Mouse (Mus musculus): ENCODE results near the gene Utp15. TPM values are rescaled to one million over a fixed set of nuclear protein-coding genes. Genes with fewer than 3 reads are reported as not detected.
A peak's percentile ranks its signal among the peaks of the same experiment; 100 is the strongest.

Gene Utp15
- polyA plus RNA-seq, 1 experiment from 2014 or later = 34.7 TPM

- WGBS = 19% methylated on average over 12 of the region's 12 CpGs
- Histone ChIP-seq H3K9me3 (replicated peaks; ENCODE audit: control insufficient read depth, low read length, poor library complexity, severe bottlenecking) (no peaks in the 10 kb centered on the region), H3K9ac (ENCODE audit: low read depth, low read length) (no peak overlapping the region), H3K27ac (ENCODE audit: low read length) (no peak overlapping the region), H3K27me3 (ENCODE audit: control insufficient read depth, insufficient read depth, low read depth, low read length) (no peaks in the 10 kb centered on the region), H3K36me3 (ENCODE audit: control insufficient read depth, insufficient read depth, low read length) (no peaks in the 10 kb centered on the region), H3K4me3 (ENCODE audit: low read depth, low read length) (no peak overlapping the region), H3K4me2 (ENCODE audit: low read length) (no peak overlapping the region), H3K4me1 (ENCODE audit: control insufficient read depth, insufficient read depth, low read length) (no peaks in the 10 kb centered on the region)
- ATAC-seq = no peak
These were observed 22.7 kb downstream of the Utp15 start for GRCm38 (mm10) chr13:98239978-98240641.

DNA sequence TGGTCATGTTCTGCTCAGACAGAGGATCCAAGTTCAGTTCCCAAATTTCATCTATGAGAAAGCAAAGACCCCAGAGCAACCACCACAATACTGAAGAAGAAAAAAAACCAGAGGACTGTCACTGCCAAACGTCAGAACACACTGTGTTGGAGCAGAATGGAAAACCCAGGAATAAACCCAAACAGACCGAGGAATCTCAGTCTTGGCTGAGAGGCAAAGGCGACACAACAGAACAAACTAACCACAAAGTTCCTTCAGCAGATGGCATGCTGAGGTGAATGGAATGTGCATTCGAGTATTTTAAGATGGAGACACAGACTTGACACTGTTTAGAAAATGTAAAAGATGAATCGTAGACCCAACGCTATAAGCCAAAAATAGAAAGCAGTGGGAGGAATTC, 27.4 kb downstream of the Utp15 start:
- H3K9me3 ChIP-seq (replicated peaks; ENCODE audit: control insufficient read depth, low read length, poor library complexity, severe bottlenecking) = no peaks in the 10 kb centered on the region
- ATAC-seq = no peak
- no peaks in the 10 kb centered on the region for H3K36me3 ChIP-seq (ENCODE audit: control insufficient read depth, insufficient read depth, low read length)
- no peak overlapping the region for H3K4me3 ChIP-seq (ENCODE audit: low read depth, low read length)
- H3K4me2 ChIP-seq (ENCODE audit: low read length) = no peak overlapping the region
- H3K4me1 ChIP-seq (ENCODE audit: control insufficient read depth, insufficient read depth, low read length) = no peaks in the 10 kb centered on the region
- H3K9ac ChIP-seq (ENCODE audit: low read depth, low read length) = no peak overlapping the region
- H3K27me3 ChIP-seq (ENCODE audit: control insufficient read depth, insufficient read depth, low read depth, low read length) = no peaks in the 10 kb centered on the region
- H3K27ac ChIP-seq (ENCODE audit: low read length) = no peak overlapping the region
- 79% methylated on average over 6 of the region's 6 CpGs for WGBS

- no peaks in the 10 kb centered on the region for H3K4me1 ChIP-seq (ENCODE audit: control insufficient read depth, insufficient read depth, low read length)
- H3K36me3 ChIP-seq (ENCODE audit: control insufficient read depth, insufficient read depth, low read length) = no peaks in the 10 kb centered on the region
- no peak overlapping the region for H3K27ac ChIP-seq (ENCODE audit: low read length)
- no peaks in the 10 kb centered on the region for H3K9me3 ChIP-seq (replicated peaks; ENCODE audit: control insufficient read depth, low read length, poor library complexity, severe bottlenecking)
- no peak overlapping the region for H3K4me3 ChIP-seq (ENCODE audit: low read depth, low read length)
- WGBS = 84% methylated on average over 1 of the region's 1 CpGs
- H3K9ac ChIP-seq (ENCODE audit: low read depth, low read length) = no peak overlapping the region
- no peak overlapping the region for H3K4me2 ChIP-seq (ENCODE audit: low read length)
- no peaks in the 10 kb centered on the region for H3K27me3 ChIP-seq (ENCODE audit: control insufficient read depth, insufficient read depth, low read depth, low read length)
- ATAC-seq = no peak
These were observed 32.3 kb downstream of the Utp15 start for GRCm38 (mm10) chr13:98230511-98230910.

GRCm38 (mm10) chr13:98226225-98226624, 36.6 kb downstream of the Utp15 start:
- no peaks in the 10 kb centered on the region for H3K27me3 ChIP-seq (ENCODE audit: control insufficient read depth, insufficient read depth, low read depth, low read length)

GRCm38 (mm10) chr13:98222848-98223247, 40.0 kb downstream of the Utp15 start:
- peak overlapping the region; percentile 30; the same call in 1 of the 2 replicates for H3K9ac ChIP-seq (ENCODE audit: low read depth, low read length)
- H3K4me3 ChIP-seq (ENCODE audit: low read depth, low read length) = no peak overlapping the region
- no peaks in the 10 kb centered on the region for H3K4me1 ChIP-seq (ENCODE audit: control insufficient read depth, insufficient read depth, low read length)
- 30% methylated on average over 12 of the region's 12 CpGs for WGBS
- no peaks in the 10 kb centered on the region for H3K9me3 ChIP-seq (replicated peaks; ENCODE audit: control insufficient read depth, low read length, poor library complexity, severe bottlenecking)
- H3K4me2 ChIP-seq (ENCODE audit: low read length) = peak overlapping the region; percentile 31; the same call in 1 of the 2 replicates
- no peaks in the 10 kb centered on the region for H3K27me3 ChIP-seq (ENCODE audit: control insufficient read depth, insufficient read depth, low read depth, low read length)
- 0 out of 2 replicates have a peak, but pooled peaks have one; percentile 62 for ATAC-seq
- no peaks in the 10 kb centered on the region for H3K36me3 ChIP-seq (ENCODE audit: control insufficient read depth, insufficient read depth, low read length)
- H3K27ac ChIP-seq (ENCODE audit: low read length) = no peak overlapping the region

More at GRCm38 (mm10) chr13:98226225-98226624, 36.6 kb downstream of the Utp15 start:
- H3K4me2 ChIP-seq (ENCODE audit: low read length) = no peak overlapping the region
- no peak for ATAC-seq
- no peak overlapping the region for H3K4me3 ChIP-seq (ENCODE audit: low read depth, low read length)
- H3K9me3 ChIP-seq (replicated peaks; ENCODE audit: control insufficient read depth, low read length, poor library complexity, severe bottlenecking) = no peaks in the 10 kb centered on the region
- H3K9ac ChIP-seq (ENCODE audit: low read depth, low read length) = no peak overlapping the region
- 73% methylated on average over 2 of the region's 2 CpGs for WGBS
- H3K27ac ChIP-seq (ENCODE audit: low read length) = no peak overlapping the region
- H3K36me3 ChIP-seq (ENCODE audit: control insufficient read depth, insufficient read depth, low read length) = no peaks in the 10 kb centered on the region
- H3K4me1 ChIP-seq (ENCODE audit: control insufficient read depth, insufficient read depth, low read length) = no peaks in the 10 kb centered on the region

- H3K4me2 ChIP-seq (ENCODE audit: low read length) = no peak overlapping the region
- no peak overlapping the region for H3K4me3 ChIP-seq (ENCODE audit: low read depth, low read length)
- ATAC-seq = no peak
- H3K4me1 ChIP-seq (ENCODE audit: control insufficient read depth, insufficient read depth, low read length) = no peaks in the 10 kb centered on the region; the same call in 1 of the 2 replicates
- no peak overlapping the region for H3K27ac ChIP-seq (ENCODE audit: low read length)
- no peaks in the 10 kb centered on the region for H3K27me3 ChIP-seq (ENCODE audit: control insufficient read depth, insufficient read depth, low read depth, low read length)
- no peaks in the 10 kb centered on the region for H3K36me3 ChIP-seq (ENCODE audit: control insufficient read depth, insufficient read depth, low read length)
- no peaks in the 10 kb centered on the region for H3K9me3 ChIP-seq (replicated peaks; ENCODE audit: control insufficient read depth, low read length, poor library complexity, severe bottlenecking)
- WGBS = 83% methylated on average over 7 of the region's 7 CpGs
- H3K9ac ChIP-seq (ENCODE audit: low read depth, low read length) = no peak overlapping the region
These were observed 52.7 kb downstream of the Utp15 start for GRCm38 (mm10) chr13:98210137-98210536.

DNA sequence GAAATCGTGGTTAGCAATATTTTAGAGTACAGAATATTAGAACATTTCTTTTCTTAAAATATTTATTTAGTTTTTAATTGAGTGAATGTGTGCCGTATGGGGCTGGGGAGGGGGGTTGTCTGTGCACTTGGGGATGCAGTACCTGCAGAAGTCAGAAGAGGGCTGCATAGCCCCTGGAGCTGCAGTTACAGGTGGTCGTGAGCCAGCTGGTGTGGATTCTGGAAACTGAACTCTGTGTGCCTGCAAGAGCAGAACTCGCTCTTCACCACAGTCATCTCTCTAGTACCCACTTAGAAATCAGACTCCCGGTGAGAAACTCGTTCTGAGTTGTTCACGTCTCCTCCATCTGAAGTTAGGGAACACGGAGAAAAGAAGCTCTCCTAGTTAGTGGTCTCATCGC, 54.0 kb downstream of the Utp15 start:
- H3K9me3 ChIP-seq (replicated peaks; ENCODE audit: control insufficient read depth, low read length, poor library complexity, severe bottlenecking) = no peaks in the 10 kb centered on the region
- no peak overlapping the region for H3K4me2 ChIP-seq (ENCODE audit: low read length)
- no peaks in the 10 kb centered on the region for H3K27me3 ChIP-seq (ENCODE audit: control insufficient read depth, insufficient read depth, low read depth, low read length)
- no peak overlapping the region for H3K9ac ChIP-seq (ENCODE audit: low read depth, low read length)
- no peak for ATAC-seq
- WGBS = 41% methylated on average over 9 of the region's 9 CpGs
- no peak overlapping the region for H3K4me3 ChIP-seq (ENCODE audit: low read depth, low read length)
- no peaks in the 10 kb centered on the region; the same call in 1 of the 2 replicates for H3K4me1 ChIP-seq (ENCODE audit: control insufficient read depth, insufficient read depth, low read length)
- H3K27ac ChIP-seq (ENCODE audit: low read length) = no peak overlapping the region
- no peaks in the 10 kb centered on the region for H3K36me3 ChIP-seq (ENCODE audit: control insufficient read depth, insufficient read depth, low read length)

DNA sequence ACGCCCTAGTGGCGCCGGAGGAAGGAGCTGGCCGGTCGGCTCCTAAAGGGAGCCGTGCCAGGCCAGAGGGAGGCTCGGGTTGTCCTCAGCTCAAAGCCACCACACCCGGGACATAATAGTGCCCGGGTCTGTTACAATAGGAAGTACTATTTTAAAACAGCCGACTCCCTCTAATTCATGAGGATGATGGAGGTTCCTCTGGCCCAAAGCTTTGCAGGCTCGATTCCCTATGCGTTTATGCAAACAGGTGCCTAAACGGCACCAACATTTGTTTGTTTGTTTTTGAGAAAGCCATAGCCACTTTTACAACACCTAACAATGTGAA, 56.3 kb downstream of the Utp15 start:
- Histone ChIP-seq H3K4me2 (ENCODE audit: low read length) (peak overlapping the region; percentile 96), H3K4me3 (ENCODE audit: low read depth, low read length) (peak overlapping the region; percentile 76), H3K4me1 (ENCODE audit: control insufficient read depth, insufficient read depth, low read length) (no peaks in the 10 kb centered on the region; the same call in 1 of the 2 replicates), H3K9me3 (replicated peaks; ENCODE audit: control insufficient read depth, low read length, poor library complexity, severe bottlenecking) (no peaks in the 10 kb centered on the region), H3K36me3 (ENCODE audit: control insufficient read depth, insufficient read depth, low read length) (no peaks in the 10 kb centered on the region), H3K27me3 (ENCODE audit: control insufficient read depth, insufficient read depth, low read depth, low read length) (no peaks in the 10 kb centered on the region), H3K27ac (ENCODE audit: low read length) (peak overlapping the region; percentile 73), H3K9ac (ENCODE audit: low read depth, low read length) (peak overlapping the region; percentile 90)
- ATAC-seq = no peak
- WGBS = 2% methylated on average over 13 of the region's 13 CpGs

DNA sequence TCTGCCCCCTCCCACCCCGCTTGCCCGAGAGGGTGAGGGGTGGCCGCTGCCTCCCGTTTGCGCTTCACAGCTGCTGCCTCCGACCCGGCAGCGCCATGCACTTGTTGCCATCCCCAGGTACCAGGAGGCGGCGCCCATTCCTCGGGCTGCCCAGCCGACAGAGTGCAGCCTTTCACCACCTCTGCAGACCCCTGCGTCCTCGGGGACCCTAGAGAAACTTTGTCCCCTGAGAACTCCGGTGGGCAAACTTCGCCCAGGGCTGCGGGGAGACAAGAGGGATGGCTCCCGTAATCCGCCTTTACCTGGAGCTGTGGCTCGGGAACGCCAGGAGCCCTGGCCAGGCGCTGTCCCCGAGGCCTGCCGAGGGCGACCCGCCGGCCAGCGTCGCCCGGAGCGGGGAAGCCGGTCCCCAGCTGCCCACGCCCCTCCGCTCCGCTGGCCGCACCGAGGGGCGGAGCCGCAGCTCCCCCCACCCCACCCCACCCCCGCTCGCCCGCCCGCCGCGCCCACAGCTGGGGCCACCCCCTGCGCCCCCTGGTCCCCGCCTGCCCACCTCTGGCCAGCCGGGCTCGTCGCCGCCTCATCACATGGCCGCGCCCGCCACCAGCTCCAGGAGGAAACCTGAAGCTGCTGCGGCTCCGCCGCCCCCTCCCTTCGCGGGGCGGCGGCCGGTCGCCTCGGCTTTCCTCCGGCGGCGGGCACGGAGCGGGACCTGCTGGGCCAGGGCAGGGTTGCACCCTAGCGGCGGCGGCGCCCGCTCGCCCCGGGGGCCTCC, 56.9 kb downstream of the Utp15 start, which contains the start of gene Arhgef28:
Gene Arhgef28 (minus strand): TSS at position 669 of the 775 bp plus-strand sequence.
- Histone ChIP-seq H3K9me3 (replicated peaks; ENCODE audit: control insufficient read depth, low read length, poor library complexity, severe bottlenecking) (no peaks in the 10 kb centered on the region), H3K4me2 (ENCODE audit: low read length) (peak within 1 kb of the TSS; percentile 96), H3K36me3 (ENCODE audit: control insufficient read depth, insufficient read depth, low read length) (no peaks in the 10 kb centered on the region), H3K4me1 (ENCODE audit: control insufficient read depth, insufficient read depth, low read length) (no peaks in the 10 kb centered on the region; the same call in 1 of the 2 replicates), H3K9ac (ENCODE audit: low read depth, low read length) (peak within 1 kb of the TSS; percentile 90), H3K27me3 (ENCODE audit: control insufficient read depth, insufficient read depth, low read depth, low read length) (no peaks in the 10 kb centered on the region), H3K27ac (ENCODE audit: low read length) (peak within 1 kb of the TSS; percentile 73), H3K4me3 (ENCODE audit: low read depth, low read length) (peak within 1 kb of the TSS; percentile 76)
- under 1% methylated on average over 59 of the region's 76 CpGs for WGBS
- peak; percentile 88 for ATAC-seq
